ENCODE assay signal across 10 mouse cellular contexts in the genomic region with DNA sequence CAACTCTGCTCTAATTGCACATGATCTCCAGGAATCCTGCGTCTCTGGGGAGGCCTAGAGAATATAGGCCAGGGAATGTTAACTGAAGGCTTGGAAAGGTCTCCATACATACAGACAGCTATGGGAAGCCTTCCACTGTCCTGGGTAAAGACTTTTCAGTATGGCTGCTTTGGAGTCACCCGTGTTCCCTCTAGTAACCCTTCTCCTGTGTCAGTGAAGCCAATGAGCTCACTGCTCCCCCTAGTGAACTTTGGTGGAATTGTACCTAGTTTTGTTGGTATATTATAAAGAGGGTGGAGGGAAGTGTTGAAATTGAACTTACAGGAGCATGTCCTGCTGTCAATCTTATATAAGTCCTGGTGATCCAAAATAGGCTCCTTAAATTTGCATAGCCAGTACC.
A peak's percentile ranks its signal among the peaks of the same experiment; 100 is the strongest.
DNase-seq lines count a peak whose midpoint lies in the region; ATAC-seq and TF ChIP-seq lines count a peak whose summit lies in the region.
"Had no signal": no experiment of that assay in that cellular context is flagged by ENCODE, and none has a peak within 500 bp of the region (broad histone marks: within the 10 kb centered on the region; RNA-seq: fewer than 3 reads in every experiment).

No protein-coding gene starts in this region.

- no peaks in the 10 kb centered on the region for H3K36me3 ChIP-seq in forebrain, embryonic 10.5 days (replicated peaks)
- no peaks in the 10 kb centered on the region for H3K36me3 ChIP-seq in forebrain, embryonic 12.5 days (replicated peaks)
- no peaks in the 10 kb centered on the region for H3K36me3 ChIP-seq in spleen, adult 2 months (ENCODE audit: control insufficient read depth, insufficient read depth, low read length)
- H3K36me3 ChIP-seq in embryonic facial prominence, embryonic 11.5 days (replicated peaks; ENCODE audit: control insufficient read depth, insufficient read depth, low read depth, low read length), result no peaks in the 10 kb centered on the region
- H3K36me3 ChIP-seq: heart, embryonic 15.5 days; neural tube, embryonic 12.5 days had no signal

- no peak overlapping the region for H3K27ac ChIP-seq in forebrain, embryonic 10.5 days
- H3K27ac ChIP-seq in forebrain, embryonic 12.5 days, result no peak overlapping the region
- H3K27ac ChIP-seq in spleen, adult 2 months (ENCODE audit: insufficient read depth, low read length), result no peak overlapping the region
- no peak overlapping the region for H3K27ac ChIP-seq in embryonic facial prominence, embryonic 11.5 days (replicated peaks; ENCODE audit: low read depth, low read length)
- H3K27ac ChIP-seq: heart, embryonic 15.5 days; neural tube, embryonic 12.5 days had no signal

- peak; percentile 26 for DNase-seq in forebrain, embryonic 10.5 days (ENCODE audit: extremely low spot score, low spot score)
- no peak for DNase-seq in spleen, adult 2 months (ENCODE audit: low read depth in 1 of 2, low spot score in 2 of 2)
- DNase-seq in spleen, postnatal 4 days (ENCODE audit: low spot score in 2 of 2), result no peak
- DNase-seq in embryonic facial prominence, embryonic 11.5 days (ENCODE audit: low spot score), result peak; percentile 80
- DNase-seq in kidney, postnatal 36 days, result peak; percentile 52
- peak; percentile 20 for DNase-seq in thymus, postnatal 4 days

- no peak for ATAC-seq in forebrain, embryonic 12.5 days (ENCODE audit: low FRiP score)
- no peak for ATAC-seq in embryonic facial prominence, embryonic 11.5 days (replicated peaks; ENCODE audit: insufficient number of reproducible peaks, low FRiP score, low TSS enrichment, low read depth)
- no peak for ATAC-seq in erythroblast, adult 5-6 weeks (replicated peaks; ENCODE audit: low FRiP score, poor library complexity, severe bottlenecking)

- H3K9ac ChIP-seq in forebrain, embryonic 12.5 days, result no peak overlapping the region
- no peak overlapping the region for H3K9ac ChIP-seq in embryonic facial prominence, embryonic 11.5 days (replicated peaks; ENCODE audit: low read length)
- H3K9ac ChIP-seq: heart, embryonic 15.5 days; neural tube, embryonic 12.5 days had no signal

- no peaks in the 10 kb centered on the region for H3K9me3 ChIP-seq in forebrain, embryonic 10.5 days
- H3K9me3 ChIP-seq in forebrain, embryonic 12.5 days, result no peaks in the 10 kb centered on the region
- no peaks in the 10 kb centered on the region for H3K9me3 ChIP-seq in embryonic facial prominence, embryonic 11.5 days (replicated peaks; ENCODE audit: control insufficient read depth, low read length)
- H3K9me3 ChIP-seq: heart, embryonic 15.5 days; neural tube, embryonic 12.5 days had no signal

- no peak for TF ChIP-seq POLR2A in spleen, adult 2 months (IDR thresholded peaks at IDR 0.05; ENCODE audit: low read depth, low read length)

- H3K4me2 ChIP-seq in forebrain, embryonic 12.5 days, result no peak overlapping the region
- H3K4me2 ChIP-seq in embryonic facial prominence, embryonic 11.5 days (ENCODE audit: low read depth, low read length), result no peak overlapping the region
- H3K4me2 ChIP-seq: heart, embryonic 15.5 days; neural tube, embryonic 12.5 days had no signal

- H3K27me3 ChIP-seq in forebrain, embryonic 10.5 days (ENCODE audit: poor library complexity, severe bottlenecking), result 0 out of 2 replicates have a peak, but pooled peaks cover 2% of the 10 kb centered on the region
- H3K27me3 ChIP-seq in forebrain, embryonic 12.5 days, result no peaks in the 10 kb centered on the region; the same call in 1 of the 2 replicates
- no peaks in the 10 kb centered on the region for H3K27me3 ChIP-seq in spleen, adult 2 months (ENCODE audit: control insufficient read depth, insufficient read depth, low read length)
- no peaks in the 10 kb centered on the region for H3K27me3 ChIP-seq in embryonic facial prominence, embryonic 11.5 days (ENCODE audit: control insufficient read depth, insufficient read depth, low read length)
- H3K27me3 ChIP-seq: heart, embryonic 15.5 days; neural tube, embryonic 12.5 days had no signal

- WGBS in forebrain, embryonic 10.5 days, result 59% methylated on average over 2 of the region's 2 CpGs
- WGBS in forebrain, embryonic 12.5 days, result 61% methylated on average over 2 of the region's 2 CpGs
- WGBS in spleen, adult 2 months, result 51% methylated on average over 2 of the region's 2 CpGs
- WGBS in embryonic facial prominence, embryonic 11.5 days, result 50% methylated on average over 2 of the region's 2 CpGs

- TF ChIP-seq CTCF in spleen, adult 2 months (IDR thresholded peaks at IDR 0.05; ENCODE audit: extremely low read depth, insufficient read depth, insufficient read length, insufficient replicate concordance), result peak; percentile 10; the same call in 1 of the 2 replicates

- no peak overlapping the region for H3K4me3 ChIP-seq in forebrain, embryonic 10.5 days
- no peak overlapping the region for H3K4me3 ChIP-seq in forebrain, embryonic 12.5 days (replicated peaks)
- H3K4me3 ChIP-seq in spleen, adult 2 months (ENCODE audit: extremely low read depth, insufficient read depth, insufficient read length), result no peak overlapping the region
- no peak overlapping the region for H3K4me3 ChIP-seq in embryonic facial prominence, embryonic 11.5 days (ENCODE audit: low read depth, low read length)
- H3K4me3 ChIP-seq: heart, embryonic 15.5 days; neural tube, embryonic 12.5 days had no signal

- no peaks in the 10 kb centered on the region for H3K4me1 ChIP-seq in forebrain, embryonic 10.5 days
- no peaks in the 10 kb centered on the region for H3K4me1 ChIP-seq in forebrain, embryonic 12.5 days
- no peaks in the 10 kb centered on the region for H3K4me1 ChIP-seq in spleen, adult 2 months (ENCODE audit: control insufficient read depth, insufficient read depth, insufficient read length)
- H3K4me1 ChIP-seq in embryonic facial prominence, embryonic 11.5 days (ENCODE audit: control insufficient read depth, insufficient read depth, low read length), result no peaks in the 10 kb centered on the region
- H3K4me1 ChIP-seq: heart, embryonic 15.5 days; neural tube, embryonic 12.5 days had no signal

Comparison
In these comparisons a context has a peak if more than half of its experiments do, and no peak if none do; other contexts are left out.
1. DNase-seq: peak in forebrain, embryonic 10.5 days (single experiment), embryonic facial prominence, embryonic 11.5 days (single experiment), kidney, postnatal 36 days (2 of 2) and thymus, postnatal 4 days (single experiment); none in spleen, adult 2 months (0 of 2) and spleen, postnatal 4 days (0 of 2).